Mouse (Mus musculus) stomach, postnatal 0 days (tissue): Measurements from ENCODE around the gene Panx3.

Experiments used
- CTCF ChIP-seq: IDR thresholded peaks from 2 replicates; pipeline ENCODE4 v1.5.1; 2016; ENCODE audit warnings: antibody characterized with exemption, low read depth, mild to moderate bottlenecking, moderate library complexity
- EP300 ChIP-seq: optimal IDR thresholded peaks from 2 replicates; pipeline ENCODE3; 2016; ENCODE audit warnings: antibody characterized with exemption

GRCm38 (mm10) chr9:37670261-37670660 lies 1.2 kb upstream of the Panx3 start:
- TF ChIP-seq CTCF: no peak
- TF ChIP-seq EP300: no peak
